Mouse (Mus musculus) gastrocnemius, postnatal 14 days (tissue): ENCODE measurements around the gene Plppr5. TPM values are rescaled to one million over a fixed set of nuclear protein-coding genes. Genes with fewer than 3 reads are reported as not detected.

ENCODE experiments used
- DNase-seq: peaks from one replicate; pipeline ENCODE4 v3.0.0; 2021; ENCODE audit warnings: mixed read lengths
- intact Hi-C: fragments of 180-260 bp; cut with DNase I; formaldehyde crosslinking; loops from one replicate; pipeline ENCODE4 v1.15.1; 2025; ENCODE audit warnings: low total_unique reads
- long read RNA-seq, 2 experiments: library from polyadenylated mRNA; stranded (forward); transcript quantifications; one replicate each; pipeline ENCODE4 v2.0.0; 2021
- total RNA-seq, 2 experiments: library from RNA; stranded (reverse); gene quantifications; 2 replicates each; pipeline ENCODE4 v1.2.3; 2021

Gene Plppr5
- total RNA-seq = under 1 TPM; 0.09 to 0.14 TPM
- long read RNA-seq, experiment 1 = 0 reads
- long read RNA-seq, experiment 2 = 0 reads

DNA sequence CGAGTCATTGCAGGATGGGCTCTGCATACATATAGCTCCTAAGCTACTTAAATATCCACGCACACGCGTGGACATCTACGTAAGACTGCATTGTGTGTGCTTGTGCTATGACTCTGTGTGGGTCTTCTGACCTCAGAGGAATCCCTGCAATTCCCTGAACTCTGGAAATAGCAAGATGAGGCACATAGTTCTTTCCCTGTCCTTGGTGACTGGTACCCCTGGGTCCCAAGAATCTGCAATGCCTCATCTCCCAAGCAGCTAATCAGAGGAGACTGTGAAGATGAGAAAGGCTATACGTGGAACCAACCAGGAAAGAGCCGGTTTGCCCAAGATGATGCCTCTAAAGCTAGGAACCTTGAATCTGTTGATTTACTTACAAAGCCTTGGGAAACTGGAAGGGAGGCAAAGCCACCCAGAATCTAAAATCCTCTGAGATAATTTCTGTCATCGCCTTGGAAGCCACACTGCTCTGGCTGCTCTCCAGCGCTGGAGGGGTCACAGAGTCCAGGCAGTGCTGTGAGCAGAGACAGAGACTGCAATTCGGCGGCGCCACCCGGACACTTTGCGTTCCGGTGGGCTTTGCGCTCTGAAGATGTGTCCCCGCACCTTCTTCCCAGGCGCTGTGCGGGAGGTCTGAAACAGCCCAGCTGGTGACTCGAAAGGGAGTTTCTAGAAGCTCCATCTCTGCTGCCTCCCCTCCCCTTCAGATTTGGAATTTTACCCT is at the start of gene Plppr5:
Gene Plppr5, plus strand, starts transcription at position 308 of the 724 bp plus-strand sequence.
- intact Hi-C loops = no loop called here

DNA sequence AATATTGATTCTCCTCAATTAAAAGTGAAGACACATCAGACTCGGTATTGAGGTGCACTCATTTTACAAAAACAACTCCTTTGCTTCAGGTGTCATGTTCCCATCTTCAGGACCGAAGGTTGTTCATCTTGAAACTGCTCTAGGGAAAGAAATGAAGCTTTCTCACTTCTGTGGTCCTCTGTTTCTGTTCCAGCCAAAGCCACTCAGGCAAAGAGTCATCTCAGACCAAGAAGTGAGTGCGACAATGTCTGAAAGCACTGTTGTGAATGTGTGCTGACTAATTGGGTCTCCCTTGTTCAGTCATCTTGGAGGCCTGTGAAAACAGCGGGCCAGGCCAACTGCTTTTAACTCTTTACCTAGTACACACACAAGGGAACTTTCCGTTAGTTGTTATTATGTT is 24.7 kb upstream of the Plppr5 start:
- DNase-seq = no peak
- intact Hi-C loops = no loop called here

More for the DNA sequence above, at the start of gene Plppr5:
- DNase-seq = peak; percentile 8

DNA sequence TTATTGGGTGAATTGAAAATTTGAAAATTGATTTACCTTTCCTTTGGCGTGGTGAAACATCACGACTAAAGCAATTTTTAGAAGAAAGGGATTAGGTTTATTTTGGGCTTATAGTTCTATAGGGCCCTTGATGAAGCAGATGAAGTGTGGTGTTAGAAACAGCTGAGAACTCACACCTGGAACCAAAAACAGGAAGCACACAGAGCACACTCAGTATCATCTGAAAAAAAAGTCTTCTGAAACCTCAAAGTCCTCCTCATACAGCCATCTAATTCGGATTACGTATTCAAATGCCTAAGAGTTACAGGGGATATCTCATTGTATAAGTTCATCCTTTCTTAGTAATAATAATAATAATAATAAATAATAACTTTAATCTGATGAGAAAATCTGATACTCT is 24.1 kb upstream of the Plppr5 start:
- intact Hi-C loops = no loop called here
- DNase-seq = no peak

DNA sequence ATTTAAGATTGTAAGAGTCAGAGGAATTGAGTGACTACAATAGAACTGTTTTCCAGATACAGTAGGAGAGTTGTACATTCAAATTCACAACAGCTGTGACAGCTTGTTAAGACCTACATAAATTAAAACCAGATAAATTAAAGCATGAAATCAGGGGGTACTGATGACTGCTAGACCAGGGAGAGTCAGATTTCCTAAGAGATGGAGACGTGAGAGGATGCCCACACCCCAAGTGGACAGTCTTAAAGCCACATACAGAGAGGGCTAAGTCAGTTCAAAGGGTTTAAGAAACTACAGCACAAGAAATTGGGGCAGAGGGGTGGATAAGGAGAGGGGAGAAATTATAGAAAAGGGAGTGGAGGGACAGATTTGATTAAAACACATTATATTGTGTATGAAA is 17.7 kb upstream of the Plppr5 start:
- intact Hi-C loops = no loop called here
- DNase-seq = no peak

DNA sequence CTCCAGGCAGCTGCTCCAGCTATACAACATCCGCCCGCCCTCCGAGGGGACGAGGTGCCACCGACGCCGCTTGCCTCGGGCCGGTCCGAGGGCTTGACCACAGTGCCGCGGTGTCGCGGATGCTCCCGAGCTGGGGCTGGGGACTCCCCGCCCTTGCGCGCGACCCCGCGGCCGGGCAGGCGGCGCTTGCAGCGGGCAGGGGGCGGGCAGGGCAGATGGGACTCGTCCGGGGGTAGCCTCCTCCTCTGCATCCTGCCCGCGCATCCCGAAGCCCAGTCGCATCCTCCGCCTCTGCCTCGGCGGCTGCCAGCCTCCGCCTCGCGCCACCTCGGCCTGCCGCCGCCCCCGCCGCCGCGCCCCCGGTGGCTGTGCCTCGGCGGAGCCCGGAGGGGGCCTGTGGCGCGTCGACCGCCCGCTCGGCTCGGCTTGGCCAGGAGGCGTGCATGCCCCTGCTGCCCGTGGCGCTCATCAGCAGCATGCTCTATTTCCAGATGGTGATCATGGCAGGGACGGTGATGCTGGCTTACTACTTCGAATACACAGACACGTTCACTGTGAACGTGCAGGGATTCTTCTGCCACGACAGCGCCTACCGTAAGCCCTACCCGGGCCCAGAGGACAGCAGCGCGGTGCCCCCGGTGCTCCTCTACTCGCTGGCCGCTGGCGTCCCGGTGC is 754 bp downstream of the Plppr5 start:
- intact Hi-C loops = no loop called here
- DNase-seq = peak; percentile 7

DNA sequence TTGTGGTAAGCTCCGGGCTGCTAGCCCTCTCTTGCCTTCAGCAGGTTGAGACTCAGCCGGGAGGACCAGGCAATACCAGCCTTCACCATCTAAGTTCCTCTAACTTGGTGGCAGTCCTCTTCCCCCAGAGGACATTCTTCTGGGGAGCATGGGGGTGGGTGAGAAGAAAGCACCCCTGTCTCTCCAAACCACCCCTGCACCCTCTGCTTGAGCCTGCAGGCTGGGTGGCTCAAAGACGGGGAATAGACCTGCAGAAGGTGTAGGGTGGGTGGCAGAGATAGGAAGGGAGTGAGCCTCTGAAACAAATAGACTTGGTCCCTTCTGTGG is 1.3 kb downstream of the Plppr5 start:
- no peak for DNase-seq
- intact Hi-C loops = no loop called here

DNA sequence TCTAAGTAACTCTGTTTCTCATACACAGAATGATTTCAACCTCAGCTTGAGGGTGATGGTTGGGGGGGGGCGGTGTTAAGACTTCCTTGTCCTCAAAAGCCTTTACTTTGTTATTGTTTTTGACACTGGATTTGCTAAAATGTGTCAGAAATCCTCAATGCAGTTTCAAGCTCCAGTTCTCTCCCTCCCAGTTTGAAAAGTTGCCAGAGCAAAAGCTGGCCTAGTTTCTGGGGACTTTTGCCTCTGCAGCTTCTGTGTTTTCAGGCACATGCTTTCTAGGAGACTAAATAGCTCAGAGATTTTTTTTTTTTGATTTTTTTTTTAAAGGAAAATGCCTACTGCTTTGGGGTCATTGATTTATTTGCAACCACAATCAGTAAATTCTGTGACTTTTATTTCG is 2.7 kb downstream of the Plppr5 start:
- DNase-seq = peak; percentile 5
- intact Hi-C loops = no loop called here

DNA sequence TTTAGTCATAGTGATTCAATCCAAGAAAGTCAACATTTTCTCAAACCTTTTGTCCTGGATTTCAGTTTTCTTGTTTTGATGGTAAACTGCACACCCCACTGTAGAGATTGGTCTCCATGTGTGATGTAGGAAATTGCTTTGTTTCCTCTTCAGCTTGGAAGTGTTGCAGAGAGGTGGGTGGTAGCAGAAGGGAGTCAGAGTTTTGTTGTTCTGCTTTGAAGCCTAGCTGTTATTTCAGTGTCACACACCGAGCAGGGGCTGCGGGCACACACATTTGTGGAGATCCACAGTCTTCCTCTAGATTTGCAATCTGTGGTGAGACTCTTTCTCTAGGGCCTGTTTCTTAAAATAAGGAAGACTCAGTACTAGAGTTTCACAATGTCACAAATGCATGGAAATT is 8.0 kb downstream of the Plppr5 start:
- DNase-seq = no peak
- intact Hi-C loops = no loop called here

DNA sequence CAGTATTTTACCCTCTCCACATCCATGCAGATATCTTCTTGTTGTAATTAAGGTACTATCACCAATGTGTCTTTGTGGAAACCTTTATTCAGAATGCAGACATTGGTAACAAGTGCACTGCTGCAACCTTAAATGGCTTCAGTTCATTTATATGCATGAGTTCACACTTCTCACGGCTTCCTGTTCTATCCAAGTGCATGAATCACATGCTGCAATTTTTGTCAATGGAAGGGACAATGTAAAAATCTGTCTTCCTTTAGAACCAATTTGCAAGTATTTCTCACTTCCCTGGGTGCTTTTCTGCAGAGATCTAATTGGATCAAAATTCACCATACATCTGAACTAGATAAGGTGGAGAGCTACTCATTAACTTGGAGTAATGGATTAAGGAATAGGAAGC is 27.8 kb downstream of the Plppr5 start:
- intact Hi-C loops = no loop called here
- no peak for DNase-seq

DNA sequence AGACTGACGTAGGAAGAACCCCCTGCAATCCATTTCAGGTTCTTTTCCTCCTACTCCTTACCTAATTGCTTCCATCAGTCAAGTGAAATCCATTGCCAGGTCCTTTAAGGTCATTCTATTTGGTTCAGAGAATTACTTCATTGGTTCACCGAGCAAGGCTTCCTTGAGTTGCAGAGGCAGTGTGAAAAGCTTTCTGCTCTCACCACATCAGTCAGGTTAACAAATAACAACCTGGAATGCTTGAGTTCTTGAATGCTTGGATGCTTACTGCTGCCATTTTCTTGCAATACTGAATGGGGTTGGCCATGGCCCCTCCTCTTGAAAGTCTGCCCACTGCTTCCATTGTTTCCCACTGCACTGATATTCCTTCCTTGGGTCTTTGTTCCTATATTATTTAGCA is 28.8 kb downstream of the Plppr5 start:
- no peak for DNase-seq
- intact Hi-C loops = no loop called here

DNA sequence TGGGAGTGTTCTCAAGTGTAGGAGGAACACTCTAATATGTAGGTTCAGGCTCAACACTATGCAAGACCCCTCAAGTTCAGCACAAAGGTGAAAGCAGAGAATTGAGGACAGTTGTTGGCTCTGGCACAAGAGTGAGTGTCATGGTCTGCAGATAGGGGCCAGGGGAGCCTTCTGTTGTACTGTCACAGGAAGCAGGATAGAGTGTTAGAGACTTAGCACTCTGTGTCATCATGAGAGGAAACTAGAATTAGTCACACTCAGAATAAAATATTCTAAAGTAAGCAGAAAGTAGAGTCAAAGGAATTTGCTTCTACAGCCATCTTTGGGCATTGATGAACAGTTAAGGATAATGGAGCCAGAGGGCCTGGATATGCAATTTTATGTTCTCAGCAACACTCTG is 31.7 kb downstream of the Plppr5 start:
- intact Hi-C loops = no loop called here
- no peak for DNase-seq

DNA sequence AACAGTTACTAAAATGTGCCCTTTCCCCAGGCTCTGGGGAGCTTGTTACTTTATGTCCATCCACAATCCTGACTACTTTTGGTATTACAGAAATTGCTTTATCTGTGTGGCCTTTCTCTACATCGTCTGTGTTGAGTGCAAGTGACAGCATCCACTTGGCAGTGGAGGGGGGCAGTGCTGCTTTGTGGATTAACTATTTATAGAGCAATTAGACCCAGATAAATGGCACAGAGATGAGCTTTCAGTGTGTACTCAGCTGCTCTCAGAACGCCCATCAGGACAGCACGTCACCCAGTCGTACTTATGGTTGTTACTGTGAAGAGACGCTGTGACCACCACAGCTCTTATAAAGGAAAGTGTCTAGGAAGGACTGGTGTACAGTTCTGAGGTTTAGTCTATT is 36.8 kb downstream of the Plppr5 start:
- intact Hi-C loops = no loop called here
- no peak for DNase-seq

DNA sequence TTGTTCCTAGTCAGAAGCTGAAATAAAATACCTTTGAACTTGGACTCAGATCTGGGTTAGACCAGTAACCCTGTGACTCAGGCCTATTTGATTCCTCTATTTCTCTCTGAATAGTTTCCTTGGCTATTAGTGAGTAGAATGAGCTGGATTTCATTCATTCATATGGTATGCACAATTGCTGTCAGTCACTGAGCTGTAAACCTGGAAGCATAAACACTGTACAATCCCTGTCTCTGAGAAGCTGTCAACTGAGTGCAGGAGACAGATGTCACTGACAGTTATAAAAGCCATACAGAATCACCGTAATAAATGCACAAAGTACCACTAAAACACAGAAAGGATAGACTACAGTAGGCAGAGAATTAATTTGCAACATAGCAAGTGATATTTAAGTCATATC is 40.2 kb downstream of the Plppr5 start:
- DNase-seq = no peak
- intact Hi-C loops = no loop called here

DNA sequence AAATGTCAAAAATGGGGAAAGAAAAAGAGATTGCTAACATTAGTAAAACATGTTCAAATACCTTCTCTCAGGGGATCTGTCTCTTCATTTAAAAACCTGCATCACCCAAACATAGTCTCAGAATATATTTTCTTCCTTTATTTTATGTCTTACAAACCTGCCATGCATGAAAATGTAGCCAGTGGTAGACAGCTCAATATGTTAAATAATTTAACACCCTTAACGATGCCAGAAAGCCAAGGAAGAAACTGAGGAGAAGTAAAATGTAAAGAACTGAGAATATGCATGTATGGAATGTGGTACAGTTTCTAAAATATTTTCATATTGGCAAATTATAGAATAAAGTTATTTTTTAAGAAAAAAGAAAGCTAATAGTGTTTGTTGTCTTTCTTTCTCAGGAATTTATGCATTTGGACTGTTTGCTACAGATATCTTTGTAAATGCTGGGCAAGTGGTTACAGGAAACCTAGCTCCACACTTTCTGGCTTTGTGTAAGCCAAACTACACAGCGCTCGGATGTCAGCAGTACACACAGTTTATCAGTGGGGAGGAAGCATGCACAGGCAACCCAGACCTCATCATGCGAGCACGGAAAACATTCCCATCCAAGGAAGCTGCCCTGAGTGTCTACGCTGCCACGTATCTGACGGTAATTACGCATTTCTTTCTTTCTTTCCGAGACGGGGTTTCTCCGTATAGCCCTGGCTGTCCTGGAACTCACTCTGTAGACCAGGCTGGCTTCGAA is 50.8 kb downstream of the Plppr5 start:
- DNase-seq = no peak
- intact Hi-C loops = no loop called here

DNA sequence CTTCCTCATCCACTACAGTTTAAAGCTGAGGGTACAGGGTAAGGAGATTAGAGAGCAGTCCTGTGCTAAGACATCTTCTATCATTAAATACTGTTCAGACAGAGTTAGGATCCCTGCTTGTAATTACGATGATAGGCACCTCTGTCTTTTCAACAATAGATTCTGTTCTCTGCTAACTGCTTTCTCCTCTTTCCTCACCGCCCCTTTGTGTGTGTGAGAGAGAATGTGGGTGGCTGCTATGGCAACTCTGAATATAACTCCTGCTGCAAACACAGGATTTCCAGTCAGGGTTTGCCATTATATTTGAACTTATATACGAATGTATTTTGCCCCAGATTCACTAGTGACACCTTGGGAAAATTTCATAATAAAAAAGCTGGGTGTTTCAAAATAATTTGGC is 54.2 kb downstream of the Plppr5 start:
- no peak for DNase-seq
- intact Hi-C loops = no loop called here

DNA sequence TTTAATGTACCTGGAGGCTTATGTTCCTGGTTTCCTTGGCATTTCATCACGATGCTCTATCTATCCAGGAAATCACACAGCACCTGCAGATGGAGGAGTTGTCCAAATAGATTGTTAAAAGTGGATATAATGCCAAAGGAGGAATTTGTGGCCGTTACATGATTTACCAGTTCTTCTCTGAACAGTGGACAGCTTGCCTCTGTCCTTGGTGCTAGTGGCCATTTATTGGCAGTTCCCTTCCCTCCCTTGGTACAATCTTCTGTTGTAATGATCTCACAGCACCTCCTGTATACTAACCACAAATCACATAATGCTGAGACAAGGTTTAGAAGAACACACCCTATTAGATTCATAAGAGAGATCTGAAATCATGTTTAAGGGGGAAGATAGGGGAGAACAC is 55.7 kb downstream of the Plppr5 start:
- no peak for DNase-seq
- intact Hi-C loops = no loop called here

DNA sequence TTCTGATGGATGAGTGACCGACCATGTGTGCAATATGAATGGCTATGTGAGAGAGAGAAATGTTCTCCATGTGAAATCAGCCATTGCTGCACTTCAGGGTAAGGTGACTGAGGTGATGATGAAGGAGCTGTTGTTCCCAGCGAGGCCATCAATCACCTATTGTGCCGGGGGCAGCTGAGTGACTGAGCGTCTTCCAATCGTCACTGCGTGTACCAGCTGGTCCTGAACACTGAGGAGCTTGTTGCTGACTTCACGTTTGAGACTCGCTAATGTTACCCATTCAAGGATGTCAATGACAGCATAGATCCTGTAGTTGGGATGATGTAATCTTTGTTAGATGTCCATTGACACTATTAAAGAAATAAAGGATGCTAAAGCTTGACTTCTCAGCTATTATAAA is 74.0 kb downstream of the Plppr5 start:
- intact Hi-C loops = no loop called here

DNA sequence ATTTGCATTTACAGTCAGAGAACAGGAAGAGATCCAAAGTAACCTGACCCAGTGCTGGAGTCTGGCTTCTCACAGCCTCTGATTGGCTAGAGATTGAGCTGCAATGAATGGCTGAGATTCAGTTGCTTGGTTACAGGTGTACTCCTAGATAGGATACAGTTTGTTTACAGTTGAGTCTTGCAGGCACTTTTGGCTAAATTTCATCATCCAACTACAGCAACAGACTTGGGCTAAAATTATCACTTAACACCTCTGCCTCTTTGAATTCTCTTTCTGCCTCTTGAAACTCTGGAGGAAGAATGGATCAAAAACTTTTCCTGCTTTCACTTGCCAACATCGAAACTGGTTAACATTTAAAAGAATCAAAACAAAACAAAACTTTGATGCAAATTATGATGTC is 89.7 kb downstream of the Plppr5 start:
- no peak for DNase-seq
- intact Hi-C loops = no loop called here

More for the DNA sequence above, 74.0 kb downstream of the Plppr5 start:
- no peak for DNase-seq

DNA sequence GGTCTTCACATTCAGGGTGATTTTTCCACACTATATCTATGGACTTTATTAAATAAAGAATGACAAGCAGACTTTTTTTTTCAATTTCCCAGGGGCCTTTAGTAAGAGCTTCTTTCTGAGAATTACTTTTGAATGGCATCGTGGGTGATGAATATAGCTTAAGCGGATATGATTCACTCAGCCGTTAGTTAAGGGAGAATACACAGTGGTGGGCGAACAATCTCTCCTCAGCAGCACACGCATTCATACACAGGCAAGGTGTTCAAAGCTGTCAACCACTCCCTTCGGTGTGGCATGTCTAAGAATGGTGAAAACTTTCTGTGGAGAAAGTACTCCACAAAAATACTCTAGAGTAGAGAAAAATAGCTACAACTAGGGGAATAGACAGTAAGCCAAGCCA is 104.6 kb downstream of the Plppr5 start:
- intact Hi-C loops = no loop called here
- DNase-seq = no peak

DNA sequence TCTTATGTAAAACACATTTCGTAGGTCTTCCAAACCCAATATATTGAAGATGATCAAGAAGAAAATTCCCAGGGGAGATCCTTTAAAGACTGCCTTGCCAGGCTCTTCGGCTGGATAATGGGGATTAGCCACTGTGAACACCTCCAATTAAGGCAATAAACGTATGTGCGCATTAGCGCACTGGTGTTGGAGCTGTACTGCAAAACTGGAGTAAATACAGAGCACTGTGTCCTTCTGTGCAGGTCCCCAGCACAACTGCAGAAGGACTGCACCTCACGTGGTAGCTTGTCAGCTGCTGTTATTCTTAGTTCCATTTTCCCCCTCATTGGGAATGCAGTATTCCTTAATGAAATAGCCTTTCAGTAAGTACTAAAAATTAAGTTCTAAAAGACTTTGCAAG is 110.0 kb downstream of the Plppr5 start:
- no peak for DNase-seq
- intact Hi-C loops = no loop called here

DNA sequence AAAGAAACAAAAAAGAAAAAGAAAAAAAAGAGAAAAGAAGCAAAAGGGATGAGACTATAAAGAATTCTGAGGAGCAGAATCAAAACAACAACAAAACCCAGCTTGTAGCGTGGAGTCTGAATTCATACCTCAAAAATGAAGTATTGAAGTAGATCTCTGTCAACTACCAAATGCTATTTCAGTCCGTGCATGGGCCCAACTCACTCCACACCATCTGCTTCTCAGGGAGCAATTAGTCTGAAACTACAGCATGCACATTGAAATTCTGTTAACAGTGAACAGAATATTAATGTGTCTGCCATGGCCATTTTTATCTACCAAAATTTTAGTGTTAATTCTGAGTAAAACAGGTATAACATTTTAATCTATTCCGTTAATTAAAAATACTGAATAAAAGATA is 111.4 kb downstream of the Plppr5 start:
- intact Hi-C loops = no loop called here
- no peak for DNase-seq
